Mouse (Mus musculus) spleen, postnatal 36 days (tissue): ENCODE data around the gene Wfdc8.

Source experiments
- DNase-seq, 2 experiments: peaks; one replicate each; pipeline ENCODE4 v3.0.0; 2022; ENCODE audit warnings: low spot score in 2 of 2, mixed read lengths in 1 of 2

Gene Wfdc8

GRCm38 (mm10) chr2:164562391-164563188 is 50.8 kb downstream of the Wfdc8 start, which contains the start of gene Wfdc2:
Gene Wfdc2, plus strand, starts transcription at chr2:164562413.
- no peak for DNase-seq

- no peak for DNase-seq
These were observed 53.3 kb downstream of the Wfdc8 start for GRCm38 (mm10) chr2:164560106-164560505.

GRCm38 (mm10) chr2:164558991-164559645 is 54.3 kb downstream of the Wfdc8 start:
- no peak for DNase-seq

GRCm38 (mm10) chr2:164558426-164558825 is 55.0 kb downstream of the Wfdc8 start:
- DNase-seq = no peak

- no peak for DNase-seq
These were observed 61.9 kb downstream of the Wfdc8 start for GRCm38 (mm10) chr2:164551502-164551901.

- no peak for DNase-seq
These were observed 62.5 kb downstream of the Wfdc8 start for GRCm38 (mm10) chr2:164550895-164551269.

GRCm38 (mm10) chr2:164549963-164550894 is 63.2 kb downstream of the Wfdc8 start:
- no peak for DNase-seq

GRCm38 (mm10) chr2:164549338-164549737 is 64.1 kb downstream of the Wfdc8 start:
- DNase-seq = no peak
